Mouse (Mus musculus) CD4-positive helper T cell, adult 2 months (primary cell): Measurements from ENCODE around the gene Gm42791.

Source experiments
- DNase-seq: peaks from one replicate; pipeline ENCODE4 v3.0.0-alpha.2; 2012; ENCODE audit warnings: low read depth, missing footprints, low spot score

Gene Gm42791

DNA sequence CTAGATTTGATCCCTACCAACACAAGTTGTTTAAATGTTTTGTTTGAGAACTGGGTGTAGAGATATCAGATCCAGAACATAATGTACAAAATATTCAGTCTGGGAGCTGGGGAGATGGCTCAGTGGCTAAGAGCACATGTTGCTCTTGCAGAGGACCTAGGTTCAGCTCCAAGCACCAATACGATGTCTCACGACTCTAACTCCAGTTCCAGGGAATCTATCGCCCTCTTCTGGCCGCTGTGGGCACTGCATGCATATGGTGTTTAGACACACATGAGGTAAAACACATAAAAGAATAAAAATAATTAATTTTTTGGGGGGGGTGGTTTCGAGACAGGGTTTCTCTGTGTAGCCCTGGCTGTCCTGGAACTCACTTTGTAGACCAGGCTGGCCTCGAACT lies 42.5 kb downstream of the Gm42791 start:
- peak; percentile 60 for DNase-seq

GRCm38 (mm10) chr5:148951360-148951759 lies 43.6 kb downstream of the Gm42791 start:
- DNase-seq = no peak

GRCm38 (mm10) chr5:148950064-148950463 lies 44.9 kb downstream of the Gm42791 start:
- DNase-seq = no peak

GRCm38 (mm10) chr5:148948577-148948976 lies 46.4 kb downstream of the Gm42791 start:
- DNase-seq = no peak

GRCm38 (mm10) chr5:148947412-148947811 lies 47.5 kb downstream of the Gm42791 start:
- no peak for DNase-seq

DNA sequence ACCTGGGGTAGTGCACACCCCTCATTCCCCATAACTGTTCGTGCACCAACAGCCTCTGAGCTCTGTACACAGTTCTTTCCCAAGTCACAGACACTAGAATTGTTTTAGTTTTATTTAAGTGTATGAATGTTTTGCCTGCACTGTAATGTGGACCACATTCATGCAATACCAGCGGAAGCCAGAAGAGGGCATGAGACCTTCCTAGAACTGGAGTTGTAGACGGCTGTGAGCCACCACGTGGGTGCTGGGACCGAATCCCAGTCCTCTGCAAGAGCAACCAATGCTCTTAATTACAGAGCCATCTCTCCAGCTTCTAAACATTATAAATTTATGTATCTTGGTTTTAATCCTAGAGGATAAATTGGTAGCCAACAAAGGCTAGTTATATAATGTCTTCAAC lies 48.2 kb downstream of the Gm42791 start:
- peak; percentile 29 for DNase-seq

- DNase-seq = no peak
Measured at GRCm38 (mm10) chr5:148945735-148946134, 49.2 kb downstream of the Gm42791 start.

GRCm38 (mm10) chr5:148944024-148944423 lies 50.9 kb downstream of the Gm42791 start:
- no peak for DNase-seq

DNA sequence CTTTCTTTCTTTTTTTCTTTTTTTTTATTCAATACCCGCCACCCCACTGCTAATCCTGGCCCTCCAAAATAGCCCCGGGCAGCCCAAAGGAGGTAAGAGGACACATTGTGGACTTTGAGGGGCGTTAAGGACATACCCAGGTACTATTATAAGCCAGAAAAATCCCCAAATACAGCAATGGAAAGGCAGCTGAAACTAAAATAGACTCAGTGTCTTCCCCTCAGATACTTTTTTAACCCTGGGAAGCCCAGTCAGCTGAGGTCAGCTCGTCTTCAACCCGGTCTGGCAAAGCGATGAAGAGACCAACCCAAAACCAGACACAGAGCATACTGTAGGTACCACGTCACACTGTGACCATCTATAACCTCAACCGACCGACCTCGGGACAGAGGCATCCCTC lies 51.5 kb downstream of the Gm42791 start:
- no peak for DNase-seq

- DNase-seq = no peak
Measured at GRCm38 (mm10) chr5:148942957-148943356, 52.0 kb downstream of the Gm42791 start.

- DNase-seq = no peak
Measured at GRCm38 (mm10) chr5:148942305-148942704, 52.6 kb downstream of the Gm42791 start.

DNA sequence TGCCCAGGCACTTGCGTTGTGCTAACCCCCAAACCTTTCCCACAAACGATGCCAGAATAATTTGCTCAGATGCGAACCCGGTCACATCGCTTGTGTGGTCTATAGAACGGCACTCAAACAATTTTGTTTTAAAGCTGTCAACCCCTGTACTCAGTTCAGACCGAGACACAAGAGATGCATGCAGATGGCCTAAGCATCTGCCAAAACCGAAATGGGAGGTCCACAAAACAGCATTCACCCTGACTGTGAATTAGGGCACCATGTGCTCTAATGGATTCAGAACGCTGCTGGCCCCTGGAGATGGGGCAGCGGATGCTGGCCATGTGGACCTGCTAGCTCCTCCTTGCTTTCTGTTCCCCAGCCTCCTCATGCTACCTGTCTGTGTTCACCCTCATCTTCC lies 53.1 kb downstream of the Gm42791 start:
- DNase-seq = no peak

GRCm38 (mm10) chr5:148939948-148940382 lies 55.0 kb downstream of the Gm42791 start:
- DNase-seq = no peak

DNA sequence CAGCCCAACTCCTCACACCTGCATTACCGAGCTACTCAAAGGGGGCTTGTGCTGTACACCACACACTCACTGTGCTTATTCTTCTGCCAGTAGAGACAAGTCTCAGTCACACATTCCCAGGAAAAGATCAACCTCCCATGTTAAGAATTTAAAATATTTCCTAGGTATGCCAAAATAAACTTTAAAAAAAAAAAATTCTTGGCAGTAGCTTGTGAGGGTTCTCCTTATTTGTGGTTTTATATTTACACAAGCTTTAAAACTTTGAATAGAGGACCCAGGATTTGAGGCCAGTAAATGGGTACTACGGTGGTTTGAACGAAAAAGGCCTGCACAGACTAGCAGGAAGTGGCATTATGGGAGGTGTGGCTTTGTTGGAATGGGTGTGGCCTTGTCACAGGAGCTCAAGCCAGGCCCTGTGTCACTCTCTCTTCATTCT lies 58.4 kb downstream of the Gm42791 start:
- DNase-seq = no peak

DNA sequence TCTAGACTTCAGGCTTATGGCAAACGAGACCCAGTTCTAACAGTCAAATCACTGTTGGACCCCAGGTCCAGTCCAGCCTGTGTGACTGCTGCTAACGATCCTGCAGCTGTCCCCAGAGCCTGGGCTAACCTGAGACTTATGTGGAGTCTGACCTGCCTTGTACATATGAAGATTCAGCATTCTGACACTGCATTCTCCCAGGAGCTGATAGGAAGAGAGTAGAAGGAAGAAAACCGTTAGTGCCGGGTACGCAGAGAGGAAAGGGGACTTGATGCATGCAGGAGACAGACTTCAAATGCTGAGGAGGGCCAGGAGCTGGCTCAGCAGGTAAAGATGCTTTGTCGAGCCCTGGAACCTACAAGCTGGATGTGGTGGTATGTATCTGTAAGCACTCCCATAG lies 59.1 kb downstream of the Gm42791 start:
- no peak for DNase-seq

- no peak for DNase-seq
Measured at GRCm38 (mm10) chr5:148935071-148935821, 59.7 kb downstream of the Gm42791 start.

DNA sequence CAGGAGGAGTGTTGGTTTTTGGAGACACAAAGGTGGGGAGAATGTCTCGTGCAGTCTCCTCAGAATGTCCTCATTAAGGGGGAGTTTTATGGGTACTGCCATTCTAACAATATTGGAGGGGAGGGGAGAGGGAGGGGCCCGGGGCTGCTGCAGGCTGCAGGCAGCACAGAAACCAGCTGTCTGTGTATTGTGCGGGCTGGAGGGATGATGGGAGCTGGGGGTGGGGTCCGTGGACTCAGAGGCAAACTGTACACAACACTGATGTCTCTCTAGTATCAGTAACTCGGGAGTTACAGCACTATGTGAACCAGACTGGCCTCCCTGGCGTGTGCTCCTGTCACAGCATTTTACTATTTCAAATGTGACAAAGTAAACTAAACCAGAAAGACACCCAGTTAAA lies 60.5 kb downstream of the Gm42791 start:
- DNase-seq = no peak

DNA sequence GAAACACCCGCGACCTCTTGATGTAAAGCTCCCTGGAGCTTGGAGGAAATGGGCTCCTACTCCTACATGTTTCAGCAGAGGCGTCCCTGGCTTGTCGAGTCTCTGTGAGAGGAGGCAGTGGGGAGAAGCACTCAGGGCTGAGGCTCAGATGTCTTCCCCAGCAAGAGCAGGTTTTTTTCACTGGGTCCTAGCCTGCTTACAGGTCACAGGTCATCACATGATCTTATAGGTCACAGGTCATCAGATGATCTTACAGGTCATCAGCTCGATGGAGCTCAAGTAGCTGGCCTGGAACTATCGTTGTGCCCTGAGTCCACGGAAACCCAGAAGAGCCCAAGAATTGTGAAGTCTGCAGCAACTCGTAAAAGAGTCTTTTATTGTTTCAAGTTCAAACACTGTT lies 61.2 kb downstream of the Gm42791 start:
- no peak for DNase-seq

DNA sequence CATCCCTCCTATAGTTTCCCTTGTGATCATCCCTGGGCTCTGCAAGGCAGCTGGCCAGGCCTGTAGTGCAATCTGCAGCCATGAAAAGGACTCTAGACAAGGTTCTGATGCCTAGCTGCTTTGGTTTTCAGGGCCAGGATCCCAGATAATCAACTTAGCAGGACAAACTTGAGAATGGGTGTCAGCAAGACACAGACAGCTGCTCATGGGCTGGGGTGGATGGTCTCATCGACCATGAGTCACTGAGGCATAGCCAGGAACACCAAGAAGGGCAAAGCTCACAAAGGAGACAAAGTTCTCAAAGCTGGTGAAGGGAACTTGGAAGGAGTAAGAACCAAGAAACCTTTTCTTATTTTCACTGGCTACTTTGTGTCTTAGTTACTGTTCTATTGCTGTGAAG lies 63.6 kb downstream of the Gm42791 start:
- DNase-seq = no peak

- no peak for DNase-seq
Measured at GRCm38 (mm10) chr5:148929116-148929449, 65.9 kb downstream of the Gm42791 start, which contains the start of gene Katnal1. TSS of gene Katnal1 (minus strand) at chr5:148929320.

GRCm38 (mm10) chr5:148928382-148929115 lies 66.4 kb downstream of the Gm42791 start:
- DNase-seq = peak; percentile 91

GRCm38 (mm10) chr5:148927717-148928223 lies 67.2 kb downstream of the Gm42791 start:
- DNase-seq = no peak

DNA sequence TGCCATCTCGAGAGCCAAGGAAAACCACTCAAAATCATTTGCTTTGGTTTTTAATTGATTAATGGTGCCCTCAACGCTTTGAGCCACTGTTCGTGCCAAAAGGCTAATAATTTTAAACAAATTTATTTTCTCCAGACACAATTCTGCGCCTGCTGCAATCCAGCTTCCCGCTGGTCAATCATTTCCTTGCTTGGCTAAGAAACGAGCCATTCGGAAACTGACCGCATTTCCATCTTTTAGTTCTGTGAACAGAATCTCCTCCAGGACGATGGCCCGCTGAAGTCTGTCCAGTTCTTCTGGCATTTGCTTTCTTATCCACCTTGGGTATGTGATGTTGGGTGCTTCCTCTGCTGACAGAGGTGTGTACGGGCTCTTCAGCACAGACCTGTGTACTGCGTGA lies 70.4 kb downstream of the Gm42791 start:
- no peak for DNase-seq
